Mouse (Mus musculus): ENCODE measurements around the gene Rbm39. TPM values are rescaled to one million over a fixed set of nuclear protein-coding genes. Genes with fewer than 3 reads are reported as not detected.
A peak's percentile ranks its signal among the peaks of the same experiment; 100 is the strongest.
"Not testable (repeated sequence)": the region's sequence is repeated elsewhere in the genome, so short reads cannot be mapped to it uniquely, and the experiment has no call there.

Rbm39 gene
- polyA plus RNA-seq, 1 experiment from 2014 or later, result 276 TPM

DNA sequence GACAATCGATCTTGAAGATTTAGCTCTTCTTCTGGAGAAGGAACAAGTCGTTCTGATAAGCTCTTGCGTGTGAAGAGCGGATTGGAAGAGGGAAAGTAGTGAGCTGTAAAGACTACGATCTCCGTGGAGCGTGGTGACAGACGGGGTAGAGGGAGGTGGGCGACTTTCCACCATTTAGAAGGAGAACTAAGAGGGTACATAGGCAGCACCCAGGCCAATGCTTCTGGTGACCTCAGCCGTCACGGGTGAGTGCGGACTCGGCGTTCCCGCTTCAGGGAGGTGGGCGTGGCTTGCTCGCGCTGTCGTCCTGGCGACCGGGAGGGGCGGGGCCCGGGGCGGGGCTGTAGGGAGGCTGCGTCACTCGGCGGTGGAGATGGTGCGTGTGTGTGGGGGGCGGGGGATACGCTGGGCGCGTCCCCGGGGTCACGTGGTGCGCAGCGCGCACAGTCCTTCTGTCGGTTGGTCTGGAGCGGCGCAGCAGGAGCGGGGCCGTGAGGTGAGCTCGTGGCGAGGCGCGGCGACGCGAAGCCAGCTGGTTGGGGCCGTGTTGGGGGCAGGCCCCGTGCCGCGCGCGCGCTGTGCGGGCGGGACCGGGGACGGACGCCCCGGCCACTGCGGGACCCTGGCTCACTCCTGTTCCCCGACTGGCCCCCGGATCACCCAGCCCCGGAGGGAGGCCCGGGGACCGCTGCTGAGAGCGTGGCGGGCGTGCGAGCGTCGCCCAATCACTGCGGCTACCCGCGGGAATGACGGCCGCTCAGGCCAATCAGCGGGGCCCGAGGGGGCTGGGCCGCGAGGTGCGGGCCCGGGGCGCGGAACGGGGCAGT lies 16.5 kb upstream of the Rbm39 start, which contains the start of gene Phf20:
TSS of gene Phf20 (plus strand) at position 165 of the 827 bp plus-strand sequence.
- peaks cover 16% of the 10 kb centered on the region for H3K36me3 ChIP-seq
- H3K9me3 ChIP-seq (replicated peaks), result no peaks in the 10 kb centered on the region
- WGBS (ENCODE audit: insufficient replicate concordance), result under 1% methylated on average over 88 of the region's 88 CpGs
- ATAC-seq (ENCODE audit: low read depth), result peak; percentile 97
- H3K4me2 ChIP-seq, result peak within 1 kb of the TSS; percentile 92
- peak within 1 kb of the TSS; percentile 73 for H3K4me3 ChIP-seq (replicated peaks)
- H3K9ac ChIP-seq, result peak within 1 kb of the TSS; percentile 85
- H3K4me1 ChIP-seq (replicated peaks), result peaks cover 44% of the 10 kb centered on the region
- no peaks in the 10 kb centered on the region for H3K27me3 ChIP-seq
- peak within 1 kb of the TSS; percentile 94 for H3K27ac ChIP-seq
- peak; percentile 96 for DNase-seq

DNA sequence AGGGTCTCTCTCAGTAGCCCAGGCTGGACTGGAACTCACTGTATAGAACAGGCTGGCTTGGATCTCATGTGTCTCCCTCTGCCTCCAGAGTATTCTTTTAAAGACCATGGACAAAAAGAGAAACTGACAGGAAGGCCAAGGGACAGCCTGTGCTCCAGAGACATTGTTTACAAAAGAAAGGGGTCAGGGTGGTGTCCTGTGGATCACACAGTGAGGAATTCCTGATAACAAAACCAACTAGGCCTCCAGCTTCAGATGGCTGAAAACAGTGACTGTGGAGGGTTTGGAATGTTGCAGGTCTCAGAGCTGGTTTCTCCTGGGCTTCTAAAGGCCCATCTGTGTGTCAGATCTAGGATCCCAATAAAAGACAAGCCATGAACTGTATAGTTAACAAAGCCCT lies 14.5 kb upstream of the Rbm39 start:
- Histone ChIP-seq H3K9ac (no peak overlapping the region), H3K27me3 (no peaks in the 10 kb centered on the region), H3K27ac (no peak overlapping the region), H3K9me3 (replicated peaks) (no peaks in the 10 kb centered on the region), H3K4me1 (replicated peaks) (peaks cover 55% of the 10 kb centered on the region), H3K4me2 (no peak overlapping the region), H3K4me3 (replicated peaks) (no peak overlapping the region), H3K36me3 (peaks cover 3% of the 10 kb centered on the region; the same call in 1 of the 2 replicates)
- ATAC-seq (ENCODE audit: low read depth), result no peak
- DNase-seq, result no peak

DNA sequence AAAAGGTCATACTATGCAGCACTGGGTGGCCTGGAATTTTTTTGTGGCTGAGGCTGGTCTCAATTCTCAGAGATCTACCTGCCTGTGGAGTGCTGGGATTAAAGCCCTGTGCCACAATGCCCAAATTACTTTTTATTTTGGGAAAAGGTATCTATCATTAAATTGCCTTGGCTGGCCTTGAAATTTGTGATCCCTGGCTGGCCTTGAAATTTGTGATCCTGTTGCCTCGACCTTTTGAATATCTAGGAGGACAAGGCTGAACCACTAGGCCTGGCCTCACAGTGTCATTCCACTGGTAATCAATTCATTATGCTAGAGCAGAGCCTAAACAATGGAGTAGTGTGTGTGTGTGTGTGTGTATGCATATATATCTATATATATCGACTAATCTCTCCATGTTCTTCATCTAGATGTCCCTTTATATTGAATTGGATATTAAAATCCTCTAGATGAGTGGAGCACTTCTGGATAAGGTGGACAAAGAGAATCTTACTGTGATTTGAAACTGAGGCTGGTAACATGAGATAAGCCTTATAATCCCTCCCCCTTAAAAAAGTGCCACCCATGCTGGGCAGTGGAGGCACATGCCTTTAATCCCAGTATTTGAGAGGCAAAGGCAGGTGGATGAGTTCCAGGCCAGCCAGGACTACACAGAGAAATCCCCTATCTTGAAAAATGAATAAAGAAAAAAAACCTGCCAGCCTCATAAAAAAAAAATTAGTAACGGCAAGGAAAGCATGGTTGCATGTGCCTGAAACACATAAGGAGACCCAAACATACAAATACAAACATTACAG lies 13.2 kb upstream of the Rbm39 start:
- Histone ChIP-seq H3K9ac (no peak overlapping the region), H3K36me3 (no peaks in the 10 kb centered on the region), H3K4me2 (no peak overlapping the region), H3K27ac (no peak overlapping the region), H3K27me3 (no peaks in the 10 kb centered on the region), H3K4me1 (replicated peaks) (peaks cover 42% of the 10 kb centered on the region), H3K4me3 (replicated peaks) (no peak overlapping the region), H3K9me3 (replicated peaks) (no peaks in the 10 kb centered on the region)
- 74% methylated on average over 3 of the region's 3 CpGs for WGBS (ENCODE audit: insufficient replicate concordance)
- ATAC-seq (ENCODE audit: low read depth), result no peak
- no peak for DNase-seq

DNA sequence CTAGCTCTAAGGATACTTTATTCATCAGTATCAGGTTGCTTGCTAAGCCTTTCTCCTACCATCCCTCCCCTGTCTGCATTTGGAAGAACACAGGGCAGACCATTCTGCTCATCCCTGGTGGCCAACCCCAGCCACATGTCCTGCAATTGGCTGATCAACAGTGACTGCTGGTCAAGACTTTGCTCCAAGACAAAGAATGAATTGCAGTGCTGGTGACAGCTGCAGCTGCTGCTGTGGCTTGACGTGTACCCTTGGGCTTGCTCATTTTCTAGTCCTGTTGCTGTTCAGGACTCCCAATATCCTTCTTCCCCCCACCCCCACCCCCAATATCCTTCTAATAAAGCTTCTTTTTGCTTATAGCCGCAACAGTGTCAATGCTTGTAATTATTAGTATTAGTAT lies 12.0 kb upstream of the Rbm39 start:
- Histone ChIP-seq H3K4me2 (no peak overlapping the region), H3K9ac (no peak overlapping the region), H3K4me3 (replicated peaks) (no peak overlapping the region), H3K27ac (no peak overlapping the region), H3K27me3 (no peaks in the 10 kb centered on the region), H3K36me3 (no peaks in the 10 kb centered on the region), H3K9me3 (replicated peaks) (no peaks in the 10 kb centered on the region), H3K4me1 (replicated peaks) (peaks cover 30% of the 10 kb centered on the region)
- ATAC-seq (ENCODE audit: low read depth), result no peak
- 77% methylated on average over 2 of the region's 2 CpGs for WGBS (ENCODE audit: insufficient replicate concordance)
- DNase-seq, result no peak

DNA sequence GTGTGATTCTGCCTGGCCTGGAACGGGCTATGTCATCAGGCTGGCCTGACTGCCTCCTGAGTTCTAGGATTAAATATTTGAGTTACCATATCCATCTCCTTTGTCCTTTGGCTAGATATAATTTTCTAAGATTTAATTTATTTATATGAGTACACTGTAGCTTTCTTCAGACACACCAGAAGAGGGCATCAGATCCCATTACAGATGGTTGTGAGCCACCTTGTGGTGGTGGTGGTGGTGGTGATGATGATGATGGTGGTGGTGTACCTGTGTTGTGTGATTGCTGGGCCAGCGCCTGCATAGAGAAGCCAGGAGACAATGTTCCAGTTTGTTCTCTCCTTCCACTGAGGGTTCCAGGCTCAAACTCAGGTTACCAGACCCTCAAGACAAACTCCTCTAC lies 11.5 kb upstream of the Rbm39 start:
- Histone ChIP-seq H3K4me1 (replicated peaks) (peaks cover 28% of the 10 kb centered on the region), H3K4me3 (replicated peaks) (no peak overlapping the region), H3K27ac (no peak overlapping the region), H3K9me3 (replicated peaks) (no peaks in the 10 kb centered on the region), H3K4me2 (no peak overlapping the region), H3K27me3 (no peaks in the 10 kb centered on the region), H3K9ac (no peak overlapping the region), H3K36me3 (no peaks in the 10 kb centered on the region)
- 77% methylated on average over 2 of the region's 2 CpGs for WGBS (ENCODE audit: insufficient replicate concordance)
- ATAC-seq (ENCODE audit: low read depth) (no peak), DNase-seq (no peak)

DNA sequence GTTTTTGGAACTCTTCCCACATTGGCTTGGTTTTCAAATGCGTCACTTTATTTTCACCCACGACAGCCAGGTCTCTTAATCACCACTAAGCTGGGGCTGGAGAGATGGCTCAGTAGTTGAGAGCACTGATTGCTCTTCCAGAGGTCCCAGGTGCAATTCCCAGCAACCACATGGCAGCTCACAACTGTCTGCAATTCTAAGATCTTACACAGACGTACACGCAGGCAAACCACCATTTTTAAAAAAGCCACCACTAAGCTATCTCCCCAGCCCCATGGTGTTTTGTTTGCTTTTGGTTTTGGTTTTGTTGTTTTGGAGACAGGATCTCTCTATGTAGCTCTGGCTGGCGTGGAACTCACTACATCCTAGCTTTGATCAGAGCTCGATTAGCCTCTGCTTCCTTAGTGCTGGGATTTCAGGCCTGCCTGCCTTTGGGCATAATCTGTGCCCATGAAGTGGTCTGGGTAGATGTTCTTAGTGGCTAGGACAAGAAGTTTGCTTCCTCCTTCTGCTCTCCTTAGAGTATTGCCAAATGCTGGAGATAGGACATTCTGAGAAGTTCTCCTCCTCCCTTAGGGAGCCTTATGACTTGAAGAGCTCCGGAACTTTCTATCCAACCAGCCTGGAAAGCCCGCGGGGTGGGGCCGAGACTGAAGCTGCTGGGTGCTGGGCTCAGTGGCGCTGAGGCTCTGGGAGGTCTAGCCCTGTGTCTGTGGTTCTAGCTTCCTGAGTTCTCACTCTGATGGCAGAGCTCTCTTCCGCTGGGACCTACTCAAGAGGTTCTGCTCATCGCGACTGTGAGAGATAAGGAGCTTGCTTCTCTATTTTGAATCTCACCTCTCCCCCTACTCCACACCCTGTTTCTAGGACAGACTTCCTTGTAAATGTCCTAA lies 10.2 kb upstream of the Rbm39 start:
- H3K4me1 ChIP-seq (replicated peaks), result peaks cover 20% of the 10 kb centered on the region
- peak overlapping the region; percentile 43 for H3K4me2 ChIP-seq
- no peaks in the 10 kb centered on the region for H3K36me3 ChIP-seq
- H3K9ac ChIP-seq, result peak overlapping the region; percentile 42; the same call in 1 of the 2 replicates
- WGBS (ENCODE audit: insufficient replicate concordance), result 27% methylated on average over 14 of the region's 14 CpGs
- H3K4me3 ChIP-seq (replicated peaks), result no peak overlapping the region
- peak overlapping the region; percentile 13 for H3K27ac ChIP-seq
- no peaks in the 10 kb centered on the region for H3K9me3 ChIP-seq (replicated peaks)
- no peak for DNase-seq
- ATAC-seq (ENCODE audit: low read depth), result peak; percentile 58; the same call in 1 of the 2 replicates
- H3K27me3 ChIP-seq, result no peaks in the 10 kb centered on the region

DNA sequence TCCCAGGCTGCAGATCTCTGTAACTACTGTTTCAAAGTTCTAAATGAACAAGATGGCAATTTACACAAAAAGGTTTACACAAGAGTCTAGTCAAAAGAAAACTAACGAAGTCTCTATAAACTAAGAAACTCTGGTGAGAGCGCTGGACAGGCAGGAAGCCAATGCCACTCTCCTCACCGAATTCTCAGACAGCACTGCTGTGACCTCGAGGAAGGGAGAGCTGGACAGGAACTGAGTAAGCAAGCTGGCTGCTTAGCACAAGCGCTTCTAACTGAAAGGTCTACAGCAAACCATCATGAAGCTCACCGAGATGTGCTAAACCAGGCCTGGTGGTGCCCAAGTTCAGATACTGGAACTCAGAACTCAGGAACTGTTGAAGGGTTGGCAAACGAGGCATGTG lies 9.2 kb upstream of the Rbm39 start:
- H3K27me3 ChIP-seq; ATAC-seq (ENCODE audit: low read depth); DNase-seq; H3K4me3 ChIP-seq (replicated peaks); H3K27ac ChIP-seq; H3K4me2 ChIP-seq; H3K9me3 ChIP-seq (replicated peaks); H3K36me3 ChIP-seq; H3K9ac ChIP-seq: not testable (repeated sequence)
- peaks cover 12% of the 10 kb centered on the region for H3K4me1 ChIP-seq (replicated peaks)
- 42% methylated on average over 7 of the region's 7 CpGs for WGBS (ENCODE audit: insufficient replicate concordance)

DNA sequence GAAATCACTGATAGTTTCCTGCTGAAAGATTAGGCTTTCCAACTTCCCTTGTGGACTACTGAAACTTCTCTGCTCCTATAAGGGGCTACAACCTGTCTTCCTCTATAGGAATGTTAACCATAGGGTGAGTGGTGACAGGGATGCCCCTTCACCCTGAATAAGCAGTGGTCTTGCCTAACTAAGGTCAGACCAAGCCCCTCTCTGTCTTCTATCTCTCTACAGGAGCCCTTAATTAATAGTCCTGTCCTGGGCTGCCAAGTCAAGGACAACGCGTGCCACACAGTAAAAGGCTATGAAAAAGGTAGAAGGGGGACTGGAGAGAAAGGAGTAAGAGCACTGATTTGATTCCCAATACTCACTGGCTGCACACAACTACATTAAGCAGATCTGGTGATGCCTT lies 1.6 kb upstream of the Rbm39 start:
- peak overlapping the region; percentile 100 for H3K4me3 ChIP-seq (replicated peaks)
- no peaks in the 10 kb centered on the region for H3K27me3 ChIP-seq
- H3K9me3 ChIP-seq (replicated peaks), result no peaks in the 10 kb centered on the region
- no peak for ATAC-seq (ENCODE audit: low read depth)
- peaks cover 22% of the 10 kb centered on the region for H3K36me3 ChIP-seq
- peak overlapping the region; percentile 98 for H3K27ac ChIP-seq
- WGBS (ENCODE audit: insufficient replicate concordance), result 85% methylated on average over 2 of the region's 2 CpGs
- peaks cover 34% of the 10 kb centered on the region for H3K4me1 ChIP-seq (replicated peaks)
- peak overlapping the region; percentile 75 for H3K4me2 ChIP-seq
- DNase-seq, result no peak
- H3K9ac ChIP-seq, result peak overlapping the region; percentile 77

DNA sequence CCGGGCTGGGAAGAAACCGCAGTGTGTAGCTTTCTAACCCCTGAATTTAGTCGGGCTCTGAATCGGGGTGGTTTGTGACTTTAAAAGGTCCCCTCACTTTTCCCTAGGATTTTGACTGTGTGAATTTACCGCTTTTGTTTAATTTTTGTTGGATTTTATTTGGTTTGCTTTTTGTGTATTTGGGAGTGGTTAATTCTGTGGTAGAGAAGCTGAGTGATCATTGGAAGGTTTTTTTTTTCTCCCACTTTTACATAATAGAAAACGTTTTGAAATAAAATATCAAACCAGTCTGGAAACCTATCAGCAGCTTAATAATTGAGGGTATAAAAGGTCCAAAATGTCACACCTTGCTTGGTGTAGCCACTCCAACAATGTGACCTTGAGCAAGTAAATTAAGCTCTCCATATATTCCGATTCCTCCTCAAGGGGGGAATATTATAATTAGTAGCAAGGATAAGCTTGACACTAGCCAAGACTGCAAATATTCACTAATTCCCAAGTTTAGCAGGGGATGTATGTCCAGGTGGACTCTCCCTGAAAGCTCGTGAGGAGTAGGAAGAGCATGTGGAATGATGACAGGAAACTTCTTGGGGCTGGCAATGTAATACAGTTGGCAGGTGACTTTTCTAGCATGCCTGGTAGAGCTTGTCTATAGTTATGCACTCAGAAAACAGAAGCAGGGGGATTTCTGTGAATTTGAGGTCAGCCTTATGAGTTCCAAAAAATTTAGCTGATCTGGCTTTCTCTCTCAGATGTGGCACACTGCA lies 969 bp upstream of the Rbm39 start:
- H3K9me3 ChIP-seq (replicated peaks), result no peaks in the 10 kb centered on the region
- ATAC-seq (ENCODE audit: low read depth) (no peak), DNase-seq (no peak)
- peak overlapping the region; percentile 98 for H3K27ac ChIP-seq
- H3K4me3 ChIP-seq (replicated peaks), result peak overlapping the region; percentile 100
- H3K4me1 ChIP-seq (replicated peaks), result peaks cover 36% of the 10 kb centered on the region
- H3K36me3 ChIP-seq, result peaks cover 28% of the 10 kb centered on the region
- peak overlapping the region; percentile 75 for H3K4me2 ChIP-seq
- whole genome bisulfite sequencing (ENCODE audit: insufficient replicate concordance), result 11% methylated on average over 8 of the region's 8 CpGs
- H3K27me3 ChIP-seq, result no peaks in the 10 kb centered on the region
- H3K9ac ChIP-seq, result peak overlapping the region; percentile 77

DNA sequence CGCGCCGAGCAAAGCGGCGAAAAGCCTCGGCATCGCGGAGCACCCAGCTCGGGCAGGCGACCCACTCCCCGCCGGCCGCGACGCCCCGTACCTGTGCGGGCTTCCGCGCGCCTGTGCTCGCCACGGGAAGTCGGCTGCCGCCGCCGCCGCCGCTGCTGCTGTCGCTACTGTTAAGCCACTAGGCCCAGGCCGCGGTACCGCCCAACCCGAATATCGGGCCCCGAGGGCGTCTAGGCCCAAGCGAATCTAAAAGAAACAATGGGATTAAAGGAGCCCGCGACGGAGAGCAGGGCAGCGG lies 293 bp downstream of the Rbm39 start:
- Histone ChIP-seq H3K9ac (peak overlapping the region; percentile 100), H3K36me3 (peaks cover 37% of the 10 kb centered on the region), H3K9me3 (replicated peaks) (no peaks in the 10 kb centered on the region), H3K27me3 (no peaks in the 10 kb centered on the region), H3K4me2 (peak overlapping the region; percentile 90), H3K27ac (peak overlapping the region; percentile 98), H3K4me3 (replicated peaks) (peak overlapping the region; percentile 100), H3K4me1 (replicated peaks) (peaks cover 41% of the 10 kb centered on the region)
- ATAC-seq (ENCODE audit: low read depth), result peak; percentile 22
- WGBS (ENCODE audit: insufficient replicate concordance), result 0% methylated on average over 38 of the region's 41 CpGs
- no peak for DNase-seq

All from liver, embryonic 13.5 days (tissue).